In the genomic region with DNA sequence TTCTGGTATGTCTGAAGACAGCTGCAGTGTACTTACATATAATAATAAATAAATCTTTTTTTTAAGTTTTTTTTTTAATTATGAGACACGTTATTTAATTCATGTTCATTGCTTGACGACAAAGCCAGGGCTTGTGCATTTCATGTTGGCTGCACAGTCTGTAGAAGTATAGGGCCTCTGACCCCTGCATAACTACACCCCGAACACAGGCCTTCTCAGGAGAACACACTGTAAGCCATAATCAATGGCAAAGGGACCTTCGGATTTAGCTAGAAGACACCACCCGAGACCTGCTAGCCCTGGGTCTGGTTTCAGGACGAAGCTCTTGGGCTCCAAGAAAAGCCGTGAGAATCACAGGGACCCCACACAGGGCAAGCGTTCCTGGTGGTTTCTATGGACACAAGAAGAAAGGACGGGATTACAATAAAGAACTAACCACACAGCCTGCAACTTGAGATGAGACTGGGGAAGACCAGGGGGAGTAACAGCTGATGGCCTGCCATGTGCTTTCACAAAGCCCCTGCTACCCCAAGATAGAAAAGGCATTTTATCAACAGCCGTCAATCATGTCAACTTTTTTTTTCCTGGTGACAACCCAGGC, we compare ENCODE assay signal across 14 mouse cellular contexts. TPM values are rescaled to one million over a fixed set of nuclear protein-coding genes. Genes with fewer than 3 reads are reported as not detected.
A peak's percentile ranks its signal among the peaks of the same experiment; 100 is the strongest.
DNase-seq lines count a peak whose midpoint lies in the region; ATAC-seq and TF ChIP-seq lines count a peak whose summit lies in the region.
"Had no signal": no experiment of that assay in that cellular context is flagged by ENCODE, and none has a peak within 500 bp of the region (broad histone marks: within the 10 kb centered on the region; RNA-seq: fewer than 3 reads in every experiment).

No protein-coding gene starts in this region.

- H3K27ac ChIP-seq in forebrain, embryonic 10.5 days = peak overlapping the region; percentile 68
- H3K27ac ChIP-seq in forebrain, embryonic 12.5 days = no peak overlapping the region
- peak overlapping the region; percentile 31 for H3K27ac ChIP-seq in hindbrain, embryonic 11.5 days (ENCODE audit: low read depth, low read length)
- no peak overlapping the region for H3K27ac ChIP-seq in hindbrain, postnatal 0 days
- 0 out of 2 replicates have a peak overlapping the region, but pooled peaks have one; percentile 2 for H3K27ac ChIP-seq in embryonic facial prominence, embryonic 10.5 days (replicated peaks)
- 0 out of 2 replicates have a peak overlapping the region, but pooled peaks have one; percentile 28 for H3K27ac ChIP-seq in midbrain, embryonic 14.5 days (replicated peaks; ENCODE audit: low read depth, low read length)
- H3K27ac ChIP-seq: embryonic facial prominence, embryonic 13.5 days; left cerebral cortex, adult 2 months; liver, embryonic 14.5 days had no signal

- H3K36me3 ChIP-seq in forebrain, embryonic 10.5 days (replicated peaks) = no peaks in the 10 kb centered on the region
- H3K36me3 ChIP-seq in forebrain, embryonic 12.5 days (replicated peaks) = no peaks in the 10 kb centered on the region
- no peaks in the 10 kb centered on the region for H3K36me3 ChIP-seq in hindbrain, embryonic 11.5 days (ENCODE audit: control insufficient read depth, insufficient read depth, low read length)
- H3K36me3 ChIP-seq in hindbrain, postnatal 0 days (ENCODE audit: insufficient read depth, low read length) = no peaks in the 10 kb centered on the region
- H3K36me3 ChIP-seq in embryonic facial prominence, embryonic 10.5 days (replicated peaks) = no peaks in the 10 kb centered on the region
- no peaks in the 10 kb centered on the region for H3K36me3 ChIP-seq in midbrain, embryonic 14.5 days (ENCODE audit: control insufficient read depth, insufficient read depth, low read length)
- H3K36me3 ChIP-seq: embryonic facial prominence, embryonic 13.5 days had no signal

- peaks cover 23% of the 10 kb centered on the region for H3K4me1 ChIP-seq in forebrain, embryonic 10.5 days
- H3K4me1 ChIP-seq in forebrain, embryonic 12.5 days = peaks cover 18% of the 10 kb centered on the region
- peaks cover 4% of the 10 kb centered on the region for H3K4me1 ChIP-seq in hindbrain, embryonic 11.5 days (replicated peaks; ENCODE audit: control insufficient read depth, insufficient read depth, low read length)
- H3K4me1 ChIP-seq in hindbrain, postnatal 0 days (ENCODE audit: insufficient read depth, low read length) = no peaks in the 10 kb centered on the region
- peaks cover 20% of the 10 kb centered on the region for H3K4me1 ChIP-seq in embryonic facial prominence, embryonic 10.5 days
- no peaks in the 10 kb centered on the region for H3K4me1 ChIP-seq in midbrain, embryonic 14.5 days (ENCODE audit: control insufficient read depth, insufficient read depth, low read length)

- H3K27me3 ChIP-seq in forebrain, embryonic 10.5 days (ENCODE audit: poor library complexity, severe bottlenecking) = no peaks in the 10 kb centered on the region
- H3K27me3 ChIP-seq in forebrain, embryonic 12.5 days = no peaks in the 10 kb centered on the region
- H3K27me3 ChIP-seq in hindbrain, embryonic 11.5 days (ENCODE audit: control insufficient read depth, insufficient read depth, low read length) = no peaks in the 10 kb centered on the region
- H3K27me3 ChIP-seq in hindbrain, postnatal 0 days (ENCODE audit: insufficient read depth, low read length) = no peaks in the 10 kb centered on the region
- H3K27me3 ChIP-seq in embryonic facial prominence, embryonic 10.5 days (replicated peaks; ENCODE audit: low read depth, poor library complexity, severe bottlenecking) = no peaks in the 10 kb centered on the region
- no peaks in the 10 kb centered on the region for H3K27me3 ChIP-seq in midbrain, embryonic 14.5 days (ENCODE audit: control insufficient read depth, insufficient read depth, low read length)
- H3K27me3 ChIP-seq: embryonic facial prominence, embryonic 13.5 days had no signal

- H3K4me2 ChIP-seq in forebrain, embryonic 12.5 days = no peak overlapping the region
- H3K4me2 ChIP-seq in hindbrain, embryonic 11.5 days (replicated peaks; ENCODE audit: low read depth, low read length) = no peak overlapping the region
- no peak overlapping the region for H3K4me2 ChIP-seq in hindbrain, postnatal 0 days (ENCODE audit: low read depth, low read length)
- no peak overlapping the region for H3K4me2 ChIP-seq in midbrain, embryonic 14.5 days (ENCODE audit: low read length)
- H3K4me2 ChIP-seq: embryonic facial prominence, embryonic 13.5 days had no signal

- ATAC-seq in forebrain, embryonic 12.5 days (ENCODE audit: low FRiP score) = no peak
- ATAC-seq in hindbrain, embryonic 11.5 days (ENCODE audit: low FRiP score) = peak; percentile 75; the same call in 1 of the 2 replicates
- no peak; the same call in 1 of the 2 replicates for ATAC-seq in hindbrain, postnatal 0 days
- no peak for ATAC-seq in midbrain, embryonic 14.5 days (ENCODE audit: low FRiP score, low TSS enrichment)

- no peak overlapping the region for H3K9ac ChIP-seq in forebrain, embryonic 12.5 days
- no peak overlapping the region for H3K9ac ChIP-seq in hindbrain, embryonic 11.5 days (ENCODE audit: low read depth, low read length)
- H3K9ac ChIP-seq in hindbrain, postnatal 0 days (replicated peaks; ENCODE audit: low read length) = no peak overlapping the region
- no peak overlapping the region for H3K9ac ChIP-seq in midbrain, embryonic 14.5 days (replicated peaks; ENCODE audit: low read length)
- H3K9ac ChIP-seq: embryonic facial prominence, embryonic 13.5 days; liver, embryonic 14.5 days had no signal

- H3K4me3 ChIP-seq in forebrain, embryonic 10.5 days = no peak overlapping the region
- no peak overlapping the region for H3K4me3 ChIP-seq in forebrain, embryonic 12.5 days (replicated peaks)
- no peak overlapping the region for H3K4me3 ChIP-seq in hindbrain, embryonic 11.5 days (ENCODE audit: low read depth, low read length)
- H3K4me3 ChIP-seq in hindbrain, postnatal 0 days (ENCODE audit: low read length) = no peak overlapping the region
- no peak overlapping the region for H3K4me3 ChIP-seq in embryonic facial prominence, embryonic 10.5 days
- no peak overlapping the region for H3K4me3 ChIP-seq in midbrain, embryonic 14.5 days (replicated peaks; ENCODE audit: low read depth, low read length)
- H3K4me3 ChIP-seq: embryonic facial prominence, embryonic 13.5 days; left cerebral cortex, adult 2 months had no signal

- no peaks in the 10 kb centered on the region for H3K9me3 ChIP-seq in forebrain, embryonic 10.5 days
- H3K9me3 ChIP-seq in forebrain, embryonic 12.5 days = no peaks in the 10 kb centered on the region
- no peaks in the 10 kb centered on the region for H3K9me3 ChIP-seq in hindbrain, embryonic 11.5 days (ENCODE audit: control insufficient read depth, low read length)
- H3K9me3 ChIP-seq in hindbrain, postnatal 0 days (ENCODE audit: low read length) = no peaks in the 10 kb centered on the region
- H3K9me3 ChIP-seq in embryonic facial prominence, embryonic 10.5 days = no peaks in the 10 kb centered on the region
- no peaks in the 10 kb centered on the region for H3K9me3 ChIP-seq in midbrain, embryonic 14.5 days (ENCODE audit: control insufficient read depth, low read length)
- H3K9me3 ChIP-seq: embryonic facial prominence, embryonic 13.5 days had no signal

- 45% methylated on average over 10 of the region's 10 CpGs for WGBS in forebrain, embryonic 10.5 days
- 36% methylated on average over 10 of the region's 10 CpGs for WGBS in forebrain, embryonic 12.5 days
- 33% methylated on average over 10 of the region's 10 CpGs for WGBS in hindbrain, embryonic 11.5 days
- 25% methylated on average over 10 of the region's 10 CpGs for WGBS in hindbrain, postnatal 0 days
- 60% methylated on average over 10 of the region's 10 CpGs for WGBS in embryonic facial prominence, embryonic 10.5 days
- WGBS in midbrain, embryonic 14.5 days = 16% methylated on average over 10 of the region's 10 CpGs

- no peak for TF ChIP-seq CTCF in hindbrain, postnatal 0 days (IDR thresholded peaks at IDR 0.05; ENCODE audit: low read depth)

- DNase-seq in forebrain, embryonic 10.5 days (ENCODE audit: extremely low spot score, low spot score) = peak; percentile 50
- DNase-seq in hindbrain, embryonic 11.5 days (ENCODE audit: low spot score) = peak; percentile 73
- no peak for DNase-seq in hindbrain, postnatal 0 days (ENCODE audit: low spot score)
- no peak for DNase-seq in embryonic facial prominence, embryonic 10.5 days (ENCODE audit: low spot score)
- DNase-seq in midbrain, embryonic 14.5 days = peak; percentile 52
- no peak for DNase-seq in gastrocnemius, postnatal 25 days
- DNase-seq in layer of hippocampus, adult 8-10 months (ENCODE audit: low spot score in 2 of 2) = no peak
- DNase-seq: cerebellum, adult 9-10 months; kidney, adult 18-20 months; kidney, postnatal 4 days had no signal

RNA-seq across cellular contexts. Expression of a gene that starts 27.5 kb away (rescaled TPM):
- 36.8 and 38.1 TPM in 2 replicates for polyA plus RNA-seq in forebrain, embryonic 10.5 days (2016; fragmentation: Nextera tagmentation; extraction: Ambion mirVana)
- 39.0 and 45.2 TPM in 2 replicates for polyA plus RNA-seq in forebrain, embryonic 12.5 days (2016; fragmentation: Nextera tagmentation; extraction: Ambion mirVana)
- 15.5 and 16.4 TPM in 2 replicates for polyA plus RNA-seq in hindbrain, embryonic 11.5 days (2014; fragmentation: Nextera tagmentation; extraction: Ambion mirVana)
- 42.4 and 42.6 TPM in 2 replicates for total RNA-seq in hindbrain, postnatal 0 days (2014; rRNA removed)
- 12.5 and 16.1 TPM in 2 replicates for polyA plus RNA-seq in hindbrain, postnatal 0 days (2015; fragmentation: Nextera tagmentation; extraction: Ambion mirVana)
- polyA plus RNA-seq in embryonic facial prominence, embryonic 10.5 days (2016; fragmentation: Nextera tagmentation; extraction: Ambion mirVana) = 34.6 and 38.9 TPM in 2 replicates
- polyA plus RNA-seq in midbrain, embryonic 14.5 days (2014; fragmentation: Nextera tagmentation; extraction: Ambion mirVana) = 15.2 and 20.9 TPM in 2 replicates
- 10 to 100 TPM; 68.5 to 72.2 TPM for total RNA-seq in gastrocnemius, postnatal 25 days (2021)
- total RNA-seq in layer of hippocampus, adult 8-10 months (2022) = 10 to 100 TPM; 49.7 to 64.2 (median 52.3) TPM

RNA-seq across cellular contexts. Expression of a gene that starts 29.3 kb away (rescaled TPM):
- polyA plus RNA-seq in forebrain, embryonic 10.5 days (2016; fragmentation: Nextera tagmentation; extraction: Ambion mirVana) = 74.4 and 79.6 TPM in 2 replicates
- 124 and 137 TPM in 2 replicates for polyA plus RNA-seq in forebrain, embryonic 12.5 days (2016; fragmentation: Nextera tagmentation; extraction: Ambion mirVana)
- polyA plus RNA-seq in hindbrain, embryonic 11.5 days (2014; fragmentation: Nextera tagmentation; extraction: Ambion mirVana) = 76.7 and 79.2 TPM in 2 replicates
- 68.0 and 76.6 TPM in 2 replicates for total RNA-seq in hindbrain, postnatal 0 days (2014; rRNA removed)
- polyA plus RNA-seq in hindbrain, postnatal 0 days (2015; fragmentation: Nextera tagmentation; extraction: Ambion mirVana) = 139 and 159 TPM in 2 replicates
- polyA plus RNA-seq in embryonic facial prominence, embryonic 10.5 days (2016; fragmentation: Nextera tagmentation; extraction: Ambion mirVana) = 73.5 and 76.0 TPM in 2 replicates
- 113 and 135 TPM in 2 replicates for polyA plus RNA-seq in midbrain, embryonic 14.5 days (2014; fragmentation: Nextera tagmentation; extraction: Ambion mirVana)
- 10 to 100 TPM; 56.5 to 58.2 TPM for total RNA-seq in gastrocnemius, postnatal 25 days (2021)
- 100 to 1,000 TPM; 179 to 220 (median 196) TPM for total RNA-seq in layer of hippocampus, adult 8-10 months (2022)

Comparison
In these comparisons a context has a peak if more than half of its experiments do, and no peak if none do; other contexts are left out.
1. DNase-seq: peak in forebrain, embryonic 10.5 days (single experiment), hindbrain, embryonic 11.5 days (single experiment) and midbrain, embryonic 14.5 days (single experiment); none in hindbrain, postnatal 0 days (single experiment), embryonic facial prominence, embryonic 10.5 days (single experiment), gastrocnemius, postnatal 25 days (single experiment) and layer of hippocampus, adult 8-10 months (0 of 2).
2. H3K27ac ChIP-seq: peak in forebrain, embryonic 10.5 days (single experiment), hindbrain, embryonic 11.5 days (single experiment), embryonic facial prominence, embryonic 10.5 days (single experiment) and midbrain, embryonic 14.5 days (single experiment); none in forebrain, embryonic 12.5 days (single experiment) and hindbrain, postnatal 0 days (single experiment).